Mouse (Mus musculus) liver, embryonic 14.5 days (tissue): ENCODE data around the gene Bri3bp.

Experiments
- CTCF ChIP-seq: IDR thresholded peaks from 2 replicates; pipeline ENCODE4 v1.5.1; 2016; ENCODE audit warnings: antibody characterized with exemption, low read depth, control low read depth
- EP300 ChIP-seq: IDR thresholded peaks from 2 replicates; pipeline ENCODE4 v1.6.1; 2016; ENCODE audit warnings: antibody characterized with exemption, low read depth

GRCm38 (mm10) chr5:125460574-125460973, 19.2 kb downstream of the Bri3bp start:
- TF ChIP-seq CTCF: peak; percentile 32
- TF ChIP-seq EP300: no peak
